Mouse (Mus musculus) liver, adult 2 months (tissue): ENCODE results near the gene Arnt2.

Experiments
- CTCF ChIP-seq: fragments of 200-500 bp; IDR thresholded peaks from 2 replicates; pipeline ENCODE4 v1.5.1; 2011; ENCODE audit warnings: low read depth, low read length, control low read depth
- POLR2A ChIP-seq: fragments of 200-500 bp; IDR thresholded peaks from 2 replicates; pipeline ENCODE4 v1.6.1; 2011; ENCODE audit warnings: low read length, control low read depth; ENCODE audit not compliant: insufficient read depth; ENCODE audit errors: extremely low read depth

- TF ChIP-seq CTCF, result no peak
- TF ChIP-seq POLR2A, result no peak
Measured at GRCm38 (mm10) chr7:84348145-84348911, 61.6 kb downstream of the Arnt2 start.
